Mouse (Mus musculus): ENCODE measurements at regions not wholly inside any gene's neighbourhood (a gene's known extent, or its start where the extent isn't known, plus 50 kb on each side); places are given as distances from the start of the nearest gene placed in this dataset.
A peak's percentile ranks its signal among the peaks of the same experiment; 100 is the strongest.

DNA sequence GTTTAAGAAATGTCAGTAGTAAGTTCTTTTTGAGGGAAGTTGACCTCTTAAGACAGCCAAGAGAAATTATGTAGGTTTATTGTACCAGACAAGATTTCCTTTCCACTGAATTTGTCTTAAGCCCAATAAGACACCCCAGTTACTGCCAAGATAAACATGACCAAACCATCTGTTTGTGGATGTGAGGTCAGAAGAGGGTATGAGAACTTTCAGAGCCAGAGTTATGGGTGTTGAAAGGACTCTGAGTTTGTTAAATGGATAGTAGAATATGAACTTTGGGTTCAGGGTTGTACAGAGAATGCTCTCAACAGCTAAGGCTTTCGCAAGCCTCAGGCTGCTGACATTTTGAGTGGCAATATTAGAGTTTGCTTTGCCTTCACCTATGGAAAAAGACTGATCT is 287.7 kb upstream of the Rarb start:
- H3K4me2 ChIP-seq, result no peak overlapping the region
- no peak overlapping the region for H3K27ac ChIP-seq (replicated peaks)
- 94% methylated on average over 1 of the region's 1 CpGs for WGBS
- no peak overlapping the region for H3K4me3 ChIP-seq (replicated peaks)
- ATAC-seq (ENCODE audit: low FRiP score), result no peak
- no peak overlapping the region for H3K9ac ChIP-seq (replicated peaks)
- H3K36me3 ChIP-seq, result no peaks in the 10 kb centered on the region
- no peaks in the 10 kb centered on the region for H3K27me3 ChIP-seq (replicated peaks)
- H3K9me3 ChIP-seq (replicated peaks), result no peaks in the 10 kb centered on the region
- no peaks in the 10 kb centered on the region for H3K4me1 ChIP-seq

DNA sequence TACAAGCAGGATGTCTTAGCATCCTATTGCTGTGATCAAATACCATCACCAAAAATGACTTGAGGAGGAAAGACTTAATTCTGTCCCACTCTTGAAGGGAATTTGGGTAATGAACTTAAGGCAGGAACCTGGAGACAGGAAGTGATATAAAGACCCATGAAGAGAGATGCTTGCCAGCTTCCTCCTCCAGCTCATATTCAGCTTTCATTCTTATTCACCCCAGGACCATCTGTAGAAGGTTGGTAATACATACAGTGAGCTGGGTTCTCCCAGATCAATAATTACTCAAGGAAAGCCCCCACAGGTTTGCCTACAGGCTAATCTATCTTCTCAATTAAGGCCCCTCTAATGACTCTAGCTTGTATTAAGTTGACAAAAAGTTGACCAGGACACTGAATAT is 283.5 kb upstream of the Rarb start:
- H3K4me2 ChIP-seq, result no peak overlapping the region
- H3K9me3 ChIP-seq (replicated peaks), result no peaks in the 10 kb centered on the region
- ATAC-seq (ENCODE audit: low FRiP score), result no peak
- H3K36me3 ChIP-seq, result no peaks in the 10 kb centered on the region
- no peak overlapping the region for H3K27ac ChIP-seq (replicated peaks)
- H3K9ac ChIP-seq (replicated peaks), result no peak overlapping the region
- H3K27me3 ChIP-seq (replicated peaks), result no peaks in the 10 kb centered on the region
- H3K4me1 ChIP-seq, result no peaks in the 10 kb centered on the region
- H3K4me3 ChIP-seq (replicated peaks), result no peak overlapping the region

DNA sequence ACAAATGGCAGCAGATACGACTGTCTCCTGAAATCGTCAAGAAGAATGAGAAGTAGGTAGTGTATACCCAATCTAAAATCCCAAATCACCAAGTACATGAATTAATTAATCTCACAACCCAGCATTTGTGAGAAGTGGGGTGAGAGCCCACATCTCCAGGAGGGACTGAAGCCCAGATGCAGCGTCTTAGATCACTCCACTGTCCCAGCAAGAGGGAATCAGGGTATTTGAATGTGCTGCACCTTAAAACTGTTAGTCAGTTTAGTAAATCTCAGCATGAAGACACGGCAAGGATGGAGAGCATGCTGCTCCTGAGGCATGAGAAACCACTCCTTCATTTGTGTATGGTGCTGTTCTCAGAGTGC is 271.6 kb upstream of the Rarb start:
- Histone ChIP-seq H3K4me2 (no peak overlapping the region), H3K4me3 (replicated peaks) (no peak overlapping the region), H3K27me3 (replicated peaks) (no peaks in the 10 kb centered on the region), H3K9ac (replicated peaks) (no peak overlapping the region), H3K27ac (replicated peaks) (no peak overlapping the region), H3K9me3 (replicated peaks) (no peaks in the 10 kb centered on the region), H3K36me3 (no peaks in the 10 kb centered on the region), H3K4me1 (no peaks in the 10 kb centered on the region)
- no peak for ATAC-seq (ENCODE audit: low FRiP score)
- WGBS, result 37% methylated on average over 4 of the region's 4 CpGs

GRCm38 (mm10) chr14:17089640-17090572 is 270.9 kb upstream of the Rarb start:
- H3K4me1 ChIP-seq, result no peaks in the 10 kb centered on the region
- no peak overlapping the region for H3K9ac ChIP-seq (replicated peaks)
- no peaks in the 10 kb centered on the region for H3K36me3 ChIP-seq
- no peak overlapping the region for H3K4me2 ChIP-seq
- no peaks in the 10 kb centered on the region for H3K9me3 ChIP-seq (replicated peaks)
- H3K27ac ChIP-seq (replicated peaks), result no peak overlapping the region
- no peaks in the 10 kb centered on the region for H3K27me3 ChIP-seq (replicated peaks)
- 12% methylated on average over 3 of the region's 3 CpGs for WGBS
- no peak; the same call in 1 of the 2 replicates for ATAC-seq (ENCODE audit: low FRiP score)
- no peak overlapping the region for H3K4me3 ChIP-seq (replicated peaks)

- no peak overlapping the region for H3K27ac ChIP-seq (replicated peaks)
- no peaks in the 10 kb centered on the region for H3K4me1 ChIP-seq
- no peak overlapping the region for H3K9ac ChIP-seq (replicated peaks)
- no peaks in the 10 kb centered on the region for H3K36me3 ChIP-seq
- no peak for ATAC-seq (ENCODE audit: low FRiP score)
- H3K4me3 ChIP-seq (replicated peaks), result no peak overlapping the region
- no peaks in the 10 kb centered on the region for H3K27me3 ChIP-seq (replicated peaks)
- no peak overlapping the region for H3K4me2 ChIP-seq
- no peaks in the 10 kb centered on the region for H3K9me3 ChIP-seq (replicated peaks)
These were observed 270.2 kb upstream of the Rarb start for GRCm38 (mm10) chr14:17089089-17089634.

- Histone ChIP-seq H3K36me3 (no peaks in the 10 kb centered on the region), H3K27ac (replicated peaks) (no peak overlapping the region), H3K4me2 (no peak overlapping the region), H3K4me1 (no peaks in the 10 kb centered on the region), H3K9me3 (replicated peaks) (no peaks in the 10 kb centered on the region), H3K27me3 (replicated peaks) (no peaks in the 10 kb centered on the region), H3K4me3 (replicated peaks) (no peak overlapping the region), H3K9ac (replicated peaks) (no peak overlapping the region)
- no peak for ATAC-seq (ENCODE audit: low FRiP score)
- WGBS, result 98% methylated on average over 1 of the region's 1 CpGs
These were observed 268.9 kb upstream of the Rarb start for GRCm38 (mm10) chr14:17087828-17088227.

GRCm38 (mm10) chr14:17083907-17084306 is 265.0 kb upstream of the Rarb start:
- no peaks in the 10 kb centered on the region for H3K36me3 ChIP-seq
- H3K4me2 ChIP-seq, result no peak overlapping the region
- H3K27ac ChIP-seq (replicated peaks), result no peak overlapping the region
- no peaks in the 10 kb centered on the region for H3K27me3 ChIP-seq (replicated peaks)
- 67% methylated on average over 2 of the region's 2 CpGs for WGBS
- no peaks in the 10 kb centered on the region for H3K4me1 ChIP-seq
- H3K9ac ChIP-seq (replicated peaks), result no peak overlapping the region
- no peaks in the 10 kb centered on the region for H3K9me3 ChIP-seq (replicated peaks)
- no peak for ATAC-seq (ENCODE audit: low FRiP score)
- no peak overlapping the region for H3K4me3 ChIP-seq (replicated peaks)

GRCm38 (mm10) chr14:17081904-17082303 is 262.9 kb upstream of the Rarb start:
- no peaks in the 10 kb centered on the region for H3K9me3 ChIP-seq (replicated peaks)
- H3K4me2 ChIP-seq, result no peak overlapping the region
- no peaks in the 10 kb centered on the region for H3K27me3 ChIP-seq (replicated peaks)
- no peak overlapping the region for H3K27ac ChIP-seq (replicated peaks)
- H3K4me3 ChIP-seq (replicated peaks), result no peak overlapping the region
- H3K4me1 ChIP-seq, result no peaks in the 10 kb centered on the region
- H3K9ac ChIP-seq (replicated peaks), result no peak overlapping the region
- WGBS, result 18% methylated on average over 2 of the region's 2 CpGs
- no peak for ATAC-seq (ENCODE audit: low FRiP score)
- H3K36me3 ChIP-seq, result no peaks in the 10 kb centered on the region

DNA sequence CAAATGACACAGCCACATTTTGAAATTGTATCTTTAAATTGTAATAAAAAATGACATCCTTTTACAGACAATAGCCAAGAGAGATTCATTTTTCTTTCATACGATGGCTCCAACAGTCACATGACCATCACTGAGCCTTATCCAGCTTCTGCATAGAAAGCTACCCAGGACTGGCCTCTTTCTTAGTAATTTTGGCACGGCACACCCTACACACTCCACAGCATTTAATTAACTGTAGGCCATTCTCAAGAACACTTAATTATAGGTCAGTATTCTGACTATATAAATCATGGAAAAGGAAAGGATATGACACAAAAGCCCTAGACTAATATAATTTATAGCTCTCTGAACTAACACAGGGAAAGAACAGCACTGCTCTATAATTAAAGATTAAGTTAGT is 260.6 kb upstream of the Rarb start:
- no peak overlapping the region for H3K4me2 ChIP-seq
- no peak overlapping the region for H3K9ac ChIP-seq (replicated peaks)
- no peaks in the 10 kb centered on the region for H3K27me3 ChIP-seq (replicated peaks)
- no peaks in the 10 kb centered on the region for H3K9me3 ChIP-seq (replicated peaks)
- H3K4me3 ChIP-seq (replicated peaks), result no peak overlapping the region
- 37% methylated on average over 2 of the region's 2 CpGs for WGBS
- no peak overlapping the region for H3K27ac ChIP-seq (replicated peaks)
- no peaks in the 10 kb centered on the region for H3K36me3 ChIP-seq
- peak; percentile 38; the same call in 1 of the 2 replicates for ATAC-seq (ENCODE audit: low FRiP score)
- no peaks in the 10 kb centered on the region for H3K4me1 ChIP-seq

DNA sequence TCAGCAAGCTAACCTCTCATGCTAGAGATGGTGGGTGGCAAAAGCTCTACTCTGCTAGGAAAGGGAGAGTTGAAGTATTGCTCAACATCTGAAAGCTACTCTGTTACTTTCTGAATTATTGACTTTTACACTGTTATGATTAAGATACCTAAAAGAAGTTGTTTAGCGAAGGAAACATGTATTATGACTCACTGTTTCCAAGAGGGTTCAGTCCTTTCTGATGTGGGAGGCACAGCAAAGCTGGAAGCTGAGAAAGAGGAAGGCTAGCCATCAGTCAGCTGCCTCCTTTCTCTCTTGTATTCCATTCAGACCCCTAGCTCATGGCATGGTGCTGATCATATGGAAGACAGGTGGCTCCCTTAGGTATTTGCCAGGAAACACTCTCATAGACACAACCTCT is 242.4 kb upstream of the Rarb start:
- H3K27ac ChIP-seq (replicated peaks), result no peak overlapping the region
- no peak for ATAC-seq (ENCODE audit: low FRiP score)
- H3K4me2 ChIP-seq, result no peak overlapping the region
- no peaks in the 10 kb centered on the region for H3K9me3 ChIP-seq (replicated peaks)
- no peaks in the 10 kb centered on the region for H3K27me3 ChIP-seq (replicated peaks)
- no peak overlapping the region for H3K9ac ChIP-seq (replicated peaks)
- no peak overlapping the region for H3K4me3 ChIP-seq (replicated peaks)
- H3K36me3 ChIP-seq, result no peaks in the 10 kb centered on the region
- no peaks in the 10 kb centered on the region for H3K4me1 ChIP-seq
- WGBS, result 83% methylated on average over 1 of the region's 1 CpGs

DNA sequence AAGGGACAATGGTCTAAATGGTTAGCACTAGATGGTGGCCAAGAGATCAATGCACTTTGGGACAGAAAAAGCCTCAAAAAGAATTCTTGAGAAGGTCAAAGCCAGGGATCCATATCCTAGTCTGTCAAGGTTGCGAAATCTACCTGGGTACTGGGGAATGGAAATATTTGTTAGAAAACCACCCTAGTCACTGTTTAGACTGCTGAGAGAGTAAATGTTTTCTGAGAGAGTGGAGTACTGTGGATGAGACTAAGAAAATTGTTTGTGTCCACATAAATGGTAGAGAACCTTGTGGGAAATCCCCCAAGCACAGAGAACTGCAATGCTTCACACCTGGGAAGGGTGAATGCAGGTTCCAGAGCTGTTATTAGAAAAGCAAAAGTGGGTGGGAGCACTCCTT is 239.5 kb upstream of the Rarb start:
- WGBS, result 97% methylated on average over 1 of the region's 1 CpGs

DNA sequence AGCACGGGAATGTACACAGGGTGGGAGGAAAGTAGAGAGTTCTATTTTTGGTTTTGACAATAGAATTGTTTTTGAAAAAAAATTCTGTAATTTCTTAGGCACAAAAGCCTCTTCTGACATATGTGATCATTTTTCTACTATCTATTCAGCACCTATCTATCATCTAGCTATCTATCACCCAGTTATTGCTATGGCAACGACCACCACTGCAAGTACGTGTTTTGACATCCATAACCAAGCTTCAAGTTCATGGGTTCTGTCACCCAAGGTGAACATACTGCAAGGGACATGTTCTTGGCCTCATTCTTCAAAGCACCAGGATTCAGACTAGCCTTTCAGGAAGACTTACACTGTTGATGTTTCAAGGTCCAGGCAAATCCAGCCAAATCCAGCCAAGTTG is 238.4 kb upstream of the Rarb start:
- Histone ChIP-seq H3K9ac (replicated peaks) (no peak overlapping the region), H3K4me3 (replicated peaks) (no peak overlapping the region), H3K27ac (replicated peaks) (no peak overlapping the region), H3K36me3 (no peaks in the 10 kb centered on the region), H3K27me3 (replicated peaks) (no peaks in the 10 kb centered on the region), H3K9me3 (replicated peaks) (no peaks in the 10 kb centered on the region), H3K4me1 (no peaks in the 10 kb centered on the region), H3K4me2 (no peak overlapping the region)
- ATAC-seq (ENCODE audit: low FRiP score), result no peak
- WGBS, result 81% methylated on average over 3 of the region's 3 CpGs

More for the DNA sequence above, 239.5 kb upstream of the Rarb start:
- Histone ChIP-seq H3K9ac (replicated peaks) (no peak overlapping the region), H3K9me3 (replicated peaks) (no peaks in the 10 kb centered on the region), H3K4me1 (no peaks in the 10 kb centered on the region), H3K36me3 (no peaks in the 10 kb centered on the region), H3K27me3 (replicated peaks) (no peaks in the 10 kb centered on the region), H3K27ac (replicated peaks) (no peak overlapping the region), H3K4me3 (replicated peaks) (no peak overlapping the region), H3K4me2 (no peak overlapping the region)
- no peak for ATAC-seq (ENCODE audit: low FRiP score)

All from neural tube, embryonic 15.5 days (tissue).